Mouse (Mus musculus): ENCODE results near the gene Ssc5d. TPM values are rescaled to one million over a fixed set of nuclear protein-coding genes. Genes with fewer than 3 reads are reported as not detected.
A peak's percentile ranks its signal among the peaks of the same experiment; 100 is the strongest.

Ssc5d gene
- polyA plus RNA-seq, 1 experiment from 2014 or later, result 2.0 TPM

DNA sequence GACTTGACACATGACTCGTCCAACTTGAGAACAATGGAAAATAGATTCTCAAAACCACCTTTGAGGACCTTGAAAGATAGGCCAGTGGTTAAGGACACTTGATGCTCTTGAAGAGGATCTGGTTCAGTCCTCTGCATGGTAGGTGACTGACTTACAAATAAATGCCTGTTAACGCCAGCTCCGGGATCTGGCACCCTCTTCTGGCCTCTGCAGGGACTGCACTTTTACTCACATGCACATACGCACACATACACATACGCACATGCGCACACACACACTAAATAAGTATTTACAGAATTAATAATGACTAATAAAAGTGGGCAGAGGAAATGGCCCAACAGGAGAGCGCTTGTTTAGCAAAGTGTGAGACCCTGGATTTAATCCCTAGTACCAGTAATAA lies 51.2 kb downstream of the Ssc5d start:
- H3K27ac ChIP-seq (replicated peaks), result no peak overlapping the region
- no peak overlapping the region for H3K9ac ChIP-seq
- no peak overlapping the region for H3K4me3 ChIP-seq
- no peak for ATAC-seq (ENCODE audit: extremely low read depth, insufficient number of reproducible peaks, low FRiP score, low TSS enrichment)
- H3K9me3 ChIP-seq, result no peaks in the 10 kb centered on the region
- H3K27me3 ChIP-seq (replicated peaks), result no peaks in the 10 kb centered on the region
- WGBS, result 83% methylated on average over 7 of the region's 7 CpGs
- peaks cover 23% of the 10 kb centered on the region for H3K4me1 ChIP-seq
- H3K36me3 ChIP-seq, result no peaks in the 10 kb centered on the region
- H3K4me2 ChIP-seq, result no peak overlapping the region

DNA sequence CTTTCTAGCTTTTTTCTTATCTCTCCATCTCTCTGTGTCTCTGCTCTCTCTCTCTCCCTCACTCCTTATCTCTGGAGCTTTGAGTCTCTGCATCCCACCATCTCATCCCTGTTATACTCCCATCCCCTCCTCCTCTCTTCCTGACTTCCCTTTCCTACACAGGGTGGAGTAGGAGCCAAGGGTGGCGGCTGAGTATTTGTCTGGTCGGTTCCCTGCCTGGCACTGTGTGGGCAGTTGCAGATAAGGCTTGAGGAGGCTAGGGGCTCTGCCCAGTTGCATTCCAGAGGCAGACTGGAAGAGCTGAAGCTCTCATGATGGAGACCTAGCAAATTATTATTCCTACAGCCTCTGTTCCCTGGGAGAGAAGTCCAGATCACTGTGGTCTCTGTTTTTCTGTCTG lies 62.7 kb downstream of the Ssc5d start:
- Histone ChIP-seq H3K9me3 (no peaks in the 10 kb centered on the region), H3K4me1 (0 out of 2 replicates have a peak, but pooled peaks cover under 1% of the 10 kb centered on the region), H3K27me3 (replicated peaks) (peaks cover 31% of the 10 kb centered on the region), H3K36me3 (peaks cover 21% of the 10 kb centered on the region), H3K9ac (no peak overlapping the region), H3K27ac (replicated peaks) (no peak overlapping the region), H3K4me3 (no peak overlapping the region), H3K4me2 (no peak overlapping the region)
- ATAC-seq (ENCODE audit: extremely low read depth, insufficient number of reproducible peaks, low FRiP score, low TSS enrichment), result no peak
- 26% methylated on average over 2 of the region's 2 CpGs for WGBS

DNA sequence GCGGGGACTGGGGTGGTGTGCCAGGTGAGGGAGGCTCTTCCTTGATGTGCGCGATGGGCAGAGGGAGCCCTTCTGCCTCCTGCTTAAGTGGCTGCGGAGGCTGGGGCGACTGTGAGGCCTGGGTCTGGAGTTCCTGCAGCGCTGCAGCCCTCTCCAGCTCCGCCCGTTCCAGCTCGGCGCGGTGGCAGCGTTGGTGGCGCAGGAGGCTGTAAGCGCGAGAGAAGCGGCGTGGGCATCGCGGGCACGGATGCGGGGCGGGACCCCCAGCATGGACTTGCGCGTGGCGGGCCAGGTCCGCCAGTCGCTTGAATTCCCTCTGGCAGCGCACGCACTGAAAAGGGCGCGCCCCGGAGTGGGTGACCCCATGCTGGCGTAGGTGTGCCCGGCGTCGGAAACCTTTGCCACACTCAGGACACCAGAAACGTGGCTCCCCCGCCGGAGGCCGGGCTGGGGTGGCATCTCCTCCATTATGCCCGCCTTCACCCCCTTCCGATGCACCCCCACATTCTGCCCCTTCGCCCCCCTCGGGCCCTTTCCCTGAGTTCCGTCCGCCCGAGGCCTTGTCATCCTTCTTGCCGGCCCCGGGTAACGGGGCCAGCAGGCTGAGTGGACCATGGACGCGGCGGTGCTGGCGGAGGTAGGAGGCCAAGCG lies 67.9 kb downstream of the Ssc5d start:
- H3K4me3 ChIP-seq, result peak overlapping the region; percentile 83

DNA sequence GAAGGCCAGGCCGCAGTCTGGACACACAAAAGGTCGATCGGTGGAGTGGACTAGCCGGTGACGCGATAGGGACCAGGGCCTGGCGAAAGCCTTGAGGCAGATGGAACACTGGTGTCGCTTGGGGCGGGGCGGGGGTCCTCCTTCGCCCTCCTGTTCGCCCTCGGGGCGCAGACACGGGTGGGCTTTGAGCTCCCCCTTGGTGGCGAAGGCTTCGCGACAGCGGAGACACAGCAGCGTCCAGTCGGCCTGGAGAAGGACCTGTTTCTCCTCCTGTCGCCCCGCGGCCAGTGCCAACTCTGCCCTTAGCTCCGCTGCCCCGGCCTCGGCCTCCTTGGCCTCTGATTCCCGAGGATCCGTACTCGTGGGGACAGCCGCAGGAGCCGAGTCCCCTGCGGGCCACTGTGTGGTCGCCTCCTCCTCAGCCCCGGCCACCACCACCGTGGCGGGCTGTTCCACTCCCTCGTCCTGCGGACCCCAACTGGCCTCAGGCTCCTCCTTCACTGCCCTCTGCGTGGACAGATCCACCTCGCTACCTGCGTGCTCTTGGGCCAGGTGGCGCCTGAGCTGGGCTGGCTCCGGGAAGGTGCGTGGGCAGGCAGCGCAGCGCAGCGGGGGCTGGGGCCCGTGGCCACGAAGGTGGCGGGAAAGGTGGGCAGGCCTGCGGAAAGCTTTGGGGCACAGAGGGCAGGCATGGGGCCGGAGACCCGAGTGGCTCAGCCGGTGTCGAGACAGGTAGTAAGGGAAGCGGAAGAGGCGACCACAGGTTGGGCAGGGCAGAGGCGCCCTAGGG lies 68.6 kb downstream of the Ssc5d start:
- Histone ChIP-seq H3K27ac (replicated peaks) (no peak overlapping the region), H3K27me3 (replicated peaks) (peaks cover 35% of the 10 kb centered on the region), H3K9ac (peak overlapping the region; percentile 93), H3K9me3 (peaks cover 3% of the 10 kb centered on the region; the same call in 1 of the 2 replicates), H3K4me3 (peak overlapping the region; percentile 83), H3K4me2 (peak overlapping the region; percentile 76), H3K36me3 (peaks cover 33% of the 10 kb centered on the region), H3K4me1 (peaks cover 31% of the 10 kb centered on the region)
- ATAC-seq (ENCODE audit: extremely low read depth, insufficient number of reproducible peaks, low FRiP score, low TSS enrichment), result no peak
- 36% methylated on average over 59 of the region's 59 CpGs for WGBS

More for the DNA sequence above, 67.9 kb downstream of the Ssc5d start:
- Histone ChIP-seq H3K27me3 (replicated peaks) (peaks cover 35% of the 10 kb centered on the region), H3K9me3 (peaks cover 3% of the 10 kb centered on the region; the same call in 1 of the 2 replicates), H3K9ac (peak overlapping the region; percentile 93), H3K4me1 (peaks cover 31% of the 10 kb centered on the region), H3K27ac (replicated peaks) (no peak overlapping the region), H3K4me2 (peak overlapping the region; percentile 76), H3K36me3 (peaks cover 33% of the 10 kb centered on the region)
- WGBS, result 37% methylated on average over 51 of the region's 55 CpGs
- no peak for ATAC-seq (ENCODE audit: extremely low read depth, insufficient number of reproducible peaks, low FRiP score, low TSS enrichment)

Other genes with a start within 250 kb of the Ssc5d start
- gene Hspbp1, start 240.7 kb upstream of the Ssc5d start, polyA plus RNA-seq (2015; fragmentation: Nextera tagmentation; extraction: Ambion mirVana), result 74.0 and 79.9 TPM in 2 replicates
- gene Brsk1, start 235.2 kb upstream of the Ssc5d start, polyA plus RNA-seq (2015; fragmentation: Nextera tagmentation; extraction: Ambion mirVana), result 0.46 and 0.91 TPM in 2 replicates
- gene Tmem150b, start 200.5 kb upstream of the Ssc5d start, polyA plus RNA-seq (2015; fragmentation: Nextera tagmentation; extraction: Ambion mirVana), result 0.05 and 0.07 TPM in 2 replicates
- gene Kmt5c, start 185.7 kb upstream of the Ssc5d start, polyA plus RNA-seq (2015; fragmentation: Nextera tagmentation; extraction: Ambion mirVana), result 57.1 and 60.0 TPM in 2 replicates
- gene Cox6b2, start 172.7 kb upstream of the Ssc5d start, polyA plus RNA-seq (2015; fragmentation: Nextera tagmentation; extraction: Ambion mirVana), result 35.4 and 36.4 TPM in 2 replicates
- gene Fam71e2, start 154.5 kb upstream of the Ssc5d start, polyA plus RNA-seq (2015; fragmentation: Nextera tagmentation; extraction: Ambion mirVana), result not detected in 2 replicates
- gene Il11, start 142.9 kb upstream of the Ssc5d start, polyA plus RNA-seq (2015; fragmentation: Nextera tagmentation; extraction: Ambion mirVana), result 0.09 TPM in 1 of 2 replicates, not detected in the other
- gene Tmem190, start 142.8 kb upstream of the Ssc5d start, polyA plus RNA-seq (2015; fragmentation: Nextera tagmentation; extraction: Ambion mirVana), result not detected in 2 replicates
- gene Tmem238, start 136.1 kb upstream of the Ssc5d start, polyA plus RNA-seq (2015; fragmentation: Nextera tagmentation; extraction: Ambion mirVana), result 4.1 and 4.3 TPM in 2 replicates
- gene Rpl28, start 132.9 kb upstream of the Ssc5d start, polyA plus RNA-seq (2015; fragmentation: Nextera tagmentation; extraction: Ambion mirVana), result 209 and 245 TPM in 2 replicates
- 327 and 359 TPM in 2 replicates for gene Ube2s, start 113.2 kb upstream of the Ssc5d start, polyA plus RNA-seq (2015; fragmentation: Nextera tagmentation; extraction: Ambion mirVana)
- 0.04 TPM in 2 replicates for gene Shisa7, start 81.1 kb upstream of the Ssc5d start, polyA plus RNA-seq (2015; fragmentation: Nextera tagmentation; extraction: Ambion mirVana)
- gene Isoc2b, start 55.5 kb upstream of the Ssc5d start, polyA plus RNA-seq (2015; fragmentation: Nextera tagmentation; extraction: Ambion mirVana), result 3.7 and 3.8 TPM in 2 replicates
- 1.4 TPM in 2 replicates for gene Isoc2a, start 48.6 kb upstream of the Ssc5d start, polyA plus RNA-seq (2015; fragmentation: Nextera tagmentation; extraction: Ambion mirVana)
- 0.27 TPM in 1 of 2 replicates, not detected in the other for gene Gm36210, start 19.3 kb upstream of the Ssc5d start, polyA plus RNA-seq (2015; fragmentation: Nextera tagmentation; extraction: Ambion mirVana)
- gene Zfp628, start 10.6 kb upstream of the Ssc5d start, polyA plus RNA-seq (2015; fragmentation: Nextera tagmentation; extraction: Ambion mirVana), result 2.4 and 2.9 TPM in 2 replicates
- gene Nat14, start 3.8 kb upstream of the Ssc5d start, polyA plus RNA-seq (2015; fragmentation: Nextera tagmentation; extraction: Ambion mirVana), result 4.2 and 5.8 TPM in 2 replicates
- 4.0 and 5.8 TPM in 2 replicates for gene Sbk2, start 38.6 kb downstream of the Ssc5d start, polyA plus RNA-seq (2015; fragmentation: Nextera tagmentation; extraction: Ambion mirVana)
- gene Sbk3, start 45.4 kb downstream of the Ssc5d start, polyA plus RNA-seq (2015; fragmentation: Nextera tagmentation; extraction: Ambion mirVana), result 0.12 and 0.55 TPM in 2 replicates
- 20.8 and 25.7 TPM in 2 replicates for gene Zfp579, start 70.4 kb downstream of the Ssc5d start, polyA plus RNA-seq (2015; fragmentation: Nextera tagmentation; extraction: Ambion mirVana)
- 10.7 and 12.3 TPM in 2 replicates for gene Zfp524, start 88.6 kb downstream of the Ssc5d start, polyA plus RNA-seq (2015; fragmentation: Nextera tagmentation; extraction: Ambion mirVana)
- 25.6 and 28.4 TPM in 2 replicates for gene Fiz1, start 88.9 kb downstream of the Ssc5d start, polyA plus RNA-seq (2015; fragmentation: Nextera tagmentation; extraction: Ambion mirVana)
- gene Gm44973, start 89.7 kb downstream of the Ssc5d start, polyA plus RNA-seq (2015; fragmentation: Nextera tagmentation; extraction: Ambion mirVana), result not detected in 2 replicates
- gene Zfp865, start 94.6 kb downstream of the Ssc5d start, polyA plus RNA-seq (2015; fragmentation: Nextera tagmentation; extraction: Ambion mirVana), result 3.8 and 4.4 TPM in 2 replicates
- 2.1 and 4.2 TPM in 2 replicates for gene Ccdc106, start 94.8 kb downstream of the Ssc5d start, polyA plus RNA-seq (2015; fragmentation: Nextera tagmentation; extraction: Ambion mirVana)
- gene 4632433K11Rik, start 108.3 kb downstream of the Ssc5d start, polyA plus RNA-seq (2015; fragmentation: Nextera tagmentation; extraction: Ambion mirVana), result not detected in 2 replicates
- gene Zfp784, start 112.7 kb downstream of the Ssc5d start, polyA plus RNA-seq (2015; fragmentation: Nextera tagmentation; extraction: Ambion mirVana), result 5.4 and 5.7 TPM in 2 replicates
- gene Zfp580, start 125.8 kb downstream of the Ssc5d start, polyA plus RNA-seq (2015; fragmentation: Nextera tagmentation; extraction: Ambion mirVana), result 16.4 and 18.7 TPM in 2 replicates
- 69.8 and 77.4 TPM in 2 replicates for gene U2af2, start 136.4 kb downstream of the Ssc5d start, polyA plus RNA-seq (2015; fragmentation: Nextera tagmentation; extraction: Ambion mirVana)
- gene Epn1, start 154.4 kb downstream of the Ssc5d start, polyA plus RNA-seq (2015; fragmentation: Nextera tagmentation; extraction: Ambion mirVana), result 50.2 and 51.4 TPM in 2 replicates
- gene Rfpl4, start 191.2 kb downstream of the Ssc5d start, polyA plus RNA-seq (2015; fragmentation: Nextera tagmentation; extraction: Ambion mirVana), result 0.11 TPM in 1 of 2 replicates, not detected in the other
- gene Rasl2-9, start 200.2 kb downstream of the Ssc5d start, polyA plus RNA-seq (2015; fragmentation: Nextera tagmentation; extraction: Ambion mirVana), result 1.6 and 1.8 TPM in 2 replicates
- gene Vmn1r55, start 223.9 kb downstream of the Ssc5d start, polyA plus RNA-seq (2015; fragmentation: Nextera tagmentation; extraction: Ambion mirVana), result 0.03 and 0.05 TPM in 2 replicates